Mouse (Mus musculus) heart, adult 2 months (tissue): ENCODE measurements around the gene Olfr520. TPM values are rescaled to one million over a fixed set of nuclear protein-coding genes. Genes with fewer than 3 reads are reported as not detected.

Experiments used
- DNase-seq, 2 experiments: peaks; one replicate each; pipeline ENCODE4 v3.0.0; 2021
- H3K27ac ChIP-seq: fragments of 200-600 bp; 2 replicates; pipeline ENCODE4 v1.8.1; 2022
- H3K27me3 ChIP-seq: fragments of 200-500 bp; 2 replicates; pipeline ENCODE4 v1.6.1; 2012; ENCODE audit warnings: mild to moderate bottlenecking, low read length, inconsistent platforms, mixed read lengths; ENCODE audit not compliant: control insufficient read depth, insufficient read depth
- H3K36me3 ChIP-seq: fragments of 200-500 bp; 2 replicates; pipeline ENCODE4 v1.6.1; 2012; ENCODE audit warnings: low read length, inconsistent platforms; ENCODE audit not compliant: control insufficient read depth, insufficient read depth
- H3K4me1 ChIP-seq: fragments of 200-500 bp; 2 replicates; pipeline ENCODE4 v1.6.1; 2011; ENCODE audit warnings: low read length; ENCODE audit not compliant: control insufficient read depth, insufficient read depth
- H3K4me3 ChIP-seq: fragments of 200-600 bp; 2 replicates; pipeline ENCODE4 v1.8.1; 2022
- H3K79me2 ChIP-seq: fragments of 200-500 bp; replicated peaks from 2 replicates; pipeline ENCODE4 v1.6.1; 2012; ENCODE audit warnings: mild to moderate bottlenecking, inconsistent platforms, low read length, moderate library complexity, mixed read lengths; ENCODE audit not compliant: control insufficient read depth, insufficient read depth
- H3K9ac ChIP-seq: fragments of 200-500 bp; 2 replicates; pipeline ENCODE4 v1.6.1; 2012; ENCODE audit warnings: low read depth, mild to moderate bottlenecking, control low read depth, inconsistent platforms, low read length, mixed read lengths
- CTCF ChIP-seq: fragments of 200-600 bp; IDR thresholded peaks from 2 replicates; pipeline ENCODE4 v1.8.1; 2022; ENCODE audit warnings: antibody characterized with exemption, mild to moderate bottlenecking, moderate library complexity
- EP300 ChIP-seq: fragments of 200-500 bp; IDR thresholded peaks from 2 replicates; pipeline ENCODE4 v1.6.1; 2011; ENCODE audit warnings: low read depth, low read length, control low read depth; ENCODE audit not compliant: insufficient read depth
- POLR2A ChIP-seq: fragments of 200-500 bp; IDR thresholded peaks from 2 replicates; pipeline ENCODE4 v1.6.1; 2011; ENCODE audit warnings: mild to moderate bottlenecking, low read depth, low read length, control low read depth; ENCODE audit not compliant: insufficient read depth
- WGBS: fragments of 180-500 bp; shearing (Covaris S2); methylation state at CpG from one replicate; pipeline ENCODE4 v1.1.7; 2018; 5-methylcytosine and 5-hydroxymethylcytosine counted together
- intact Hi-C: fragments of 180-260 bp; cut with DNase I; formaldehyde crosslinking; loops from one replicate; pipeline ENCODE4 v1.15.1; 2025
- polyA plus RNA-seq: library from polyadenylated mRNA; depleted of rRNA; stranded (reverse); fragments of >200 nt; gene quantifications from 2 replicates; pipeline ENCODE4 v1.2.3, GENCODE M21; 2012
- total RNA-seq, 2 experiments: library from RNA; stranded (reverse); gene quantifications; 2 replicates each; pipeline ENCODE4 v1.2.3; 2021

The Olfr520 gene
- total and polyA plus RNA-seq, 3 experiments, result not detected

- Histone ChIP-seq H3K79me2 (no peaks in the 10 kb centered on the region), H3K4me1 (peaks cover 22% of the 10 kb centered on the region), H3K27me3 (no peaks in the 10 kb centered on the region), H3K36me3 (no peaks in the 10 kb centered on the region), H3K27ac (peak overlapping the region; percentile 92), H3K9ac (no peak overlapping the region), H3K4me3 (no peak overlapping the region)
- WGBS, result 49% methylated on average over 6 of the region's 6 CpGs
- no peak for TF ChIP-seq EP300
- no peak for TF ChIP-seq CTCF
- TF ChIP-seq POLR2A, result no peak
- no peak for DNase-seq
- intact Hi-C loops, result no loop called here
These were observed 22.4 kb upstream of the Olfr520 start for GRCm38 (mm10) chr7:99707671-99708070.

DNA sequence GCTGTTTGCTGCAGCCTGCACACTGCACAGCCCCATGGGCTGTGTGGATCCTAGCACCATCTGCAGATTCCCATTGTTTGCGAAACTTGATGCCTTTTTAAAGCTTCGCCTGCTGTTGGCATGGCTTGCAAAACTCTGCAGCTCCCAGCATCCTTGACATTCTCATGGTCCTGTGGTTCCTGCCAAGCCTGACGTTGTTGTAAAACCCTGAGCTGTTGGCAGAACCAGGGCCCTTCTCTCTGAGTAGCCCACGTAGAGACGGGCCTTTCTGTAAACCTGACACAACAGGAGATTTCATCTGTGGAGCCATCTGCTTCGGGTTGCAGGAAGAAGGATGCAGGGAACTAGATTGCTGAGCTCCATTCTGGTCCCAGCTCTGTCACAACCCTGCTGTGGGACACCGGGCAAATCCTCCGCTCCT is 21.8 kb upstream of the Olfr520 start:
- TF ChIP-seq POLR2A, result no peak
- no peak for TF ChIP-seq CTCF
- no peak for TF ChIP-seq EP300
- Histone ChIP-seq H3K9ac (no peak overlapping the region), H3K79me2 (no peaks in the 10 kb centered on the region), H3K36me3 (no peaks in the 10 kb centered on the region), H3K4me1 (peaks cover 20% of the 10 kb centered on the region), H3K4me3 (no peak overlapping the region), H3K27ac (peak overlapping the region; percentile 92), H3K27me3 (no peaks in the 10 kb centered on the region)
- no peak for DNase-seq
- whole genome bisulfite sequencing, result 60% methylated on average over 8 of the region's 8 CpGs
- intact Hi-C loops, result no loop called here

GRCm38 (mm10) chr7:99708750-99709149 is 21.3 kb upstream of the Olfr520 start:
- TF ChIP-seq POLR2A (no peak), EP300 (no peak), CTCF (no peak)
- Histone ChIP-seq H3K4me3 (no peak overlapping the region), H3K27ac (no peak overlapping the region), H3K36me3 (no peaks in the 10 kb centered on the region), H3K79me2 (no peaks in the 10 kb centered on the region), H3K27me3 (no peaks in the 10 kb centered on the region), H3K9ac (no peak overlapping the region), H3K4me1 (peaks cover 20% of the 10 kb centered on the region)
- WGBS, result 76% methylated on average over 5 of the region's 5 CpGs
- intact Hi-C loops, result no loop called here
- no peak for DNase-seq

DNA sequence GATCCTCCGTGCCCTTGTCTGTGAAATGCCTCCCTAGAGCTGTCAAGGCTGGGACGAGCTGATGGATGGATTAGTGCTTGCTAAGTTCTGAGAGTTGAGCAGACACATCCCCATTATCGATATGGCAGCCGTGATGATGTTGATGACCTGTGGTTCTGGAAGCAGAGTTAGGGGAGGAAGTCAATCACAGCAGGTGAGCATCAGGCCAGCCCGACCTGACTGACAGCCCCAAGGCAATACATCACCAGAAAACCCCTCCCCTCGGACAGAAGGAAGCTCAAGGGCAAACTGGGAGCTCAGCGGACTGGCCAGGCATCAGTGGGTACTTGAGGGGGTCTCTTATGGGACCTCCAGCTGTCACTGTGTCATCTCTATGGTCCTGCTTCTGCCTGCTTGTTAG is 20.1 kb upstream of the Olfr520 start:
- intact Hi-C loops, result loop anchor here (1.0 to 10.0 kb wide), 3 partner anchors 51 to 165 kb away; no protein-coding TSS in a partner anchor
- Histone ChIP-seq H3K36me3 (no peaks in the 10 kb centered on the region), H3K79me2 (no peaks in the 10 kb centered on the region), H3K27me3 (no peaks in the 10 kb centered on the region), H3K4me1 (peaks cover 19% of the 10 kb centered on the region), H3K4me3 (no peak overlapping the region), H3K27ac (no peak overlapping the region), H3K9ac (no peak overlapping the region)
- DNase-seq, result no peak
- TF ChIP-seq EP300, result no peak
- WGBS, result 76% methylated on average over 7 of the region's 7 CpGs

DNA sequence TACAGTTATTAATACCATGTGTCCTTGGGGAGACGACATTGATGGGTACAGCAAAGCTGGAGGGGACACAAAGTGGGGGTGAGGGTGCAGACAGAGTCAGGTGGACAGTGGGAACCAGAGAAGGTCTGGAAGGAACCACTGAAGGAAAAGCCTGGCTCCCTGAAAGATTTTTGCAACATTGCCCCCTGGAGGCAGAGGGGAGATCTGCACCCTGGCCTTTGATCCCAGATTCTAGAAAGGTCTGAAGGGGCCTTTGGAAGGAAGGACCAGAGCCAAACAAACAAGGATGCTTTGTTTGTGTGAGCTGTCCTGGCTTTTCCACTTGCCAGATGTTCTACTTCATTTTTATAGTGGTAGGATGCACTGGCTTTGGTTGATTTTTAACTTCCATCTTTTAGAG is 19.6 kb upstream of the Olfr520 start:
- Histone ChIP-seq H3K9ac (no peak overlapping the region), H3K4me1 (peaks cover 17% of the 10 kb centered on the region), H3K27ac (no peak overlapping the region; the same call in 1 of the 2 replicates), H3K36me3 (no peaks in the 10 kb centered on the region), H3K4me3 (no peak overlapping the region), H3K79me2 (no peaks in the 10 kb centered on the region), H3K27me3 (no peaks in the 10 kb centered on the region)
- intact Hi-C loops, result loop anchor here (1.0 to 10.0 kb wide), 3 partner anchors 51 to 164 kb away; no protein-coding TSS in a partner anchor
- 14% methylated on average over 1 of the region's 1 CpGs for WGBS
- peak; percentile 64 to 82 for DNase-seq
- no peak for TF ChIP-seq POLR2A
- TF ChIP-seq EP300, result peak; percentile 83
- TF ChIP-seq CTCF, result 0 out of 2 replicates have a peak, but pooled peaks have one; percentile 100

DNA sequence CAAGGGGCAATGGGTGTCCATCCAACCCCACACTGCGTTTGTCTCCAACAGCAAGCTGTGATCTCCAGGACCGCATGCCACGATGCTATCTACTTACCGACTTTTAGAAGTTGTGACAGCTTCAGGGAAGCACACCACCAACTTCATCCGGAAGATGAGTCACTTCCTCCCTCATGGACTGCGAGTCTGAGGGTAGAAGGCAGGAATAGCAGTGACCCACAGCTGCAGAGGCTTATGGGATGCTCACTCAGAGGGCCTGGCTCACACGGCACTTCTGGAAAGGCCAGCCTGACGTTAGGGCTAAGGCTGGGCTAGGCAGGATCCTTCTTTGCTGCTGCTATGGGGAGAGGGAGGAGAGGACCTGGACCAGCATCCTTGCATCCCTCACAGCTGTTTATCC is 18.9 kb upstream of the Olfr520 start, which contains the start of gene Slco2b1:
Slco2b1 (minus strand) TSS at position 175 of the 400 bp plus-strand sequence.
- WGBS, result 40% methylated on average over 8 of the region's 8 CpGs
- intact Hi-C loops, result loop anchor here (2.0 to 10.0 kb wide), 2 partner anchors 88 to 164 kb away; no protein-coding TSS in a partner anchor
- H3K79me2 ChIP-seq, result no peaks in the 10 kb centered on the region
- no peak within 1 kb of the TSS for H3K4me3 ChIP-seq
- no peaks in the 10 kb centered on the region for H3K27me3 ChIP-seq
- H3K36me3 ChIP-seq, result no peaks in the 10 kb centered on the region
- TF ChIP-seq CTCF (no peak), EP300 (no peak), POLR2A (no peak)
- peaks cover 17% of the 10 kb centered on the region for H3K4me1 ChIP-seq
- H3K9ac ChIP-seq, result no peak within 1 kb of the TSS
- no peak within 1 kb of the TSS; the same call in 1 of the 2 replicates for H3K27ac ChIP-seq
- peak in 1 of 2 experiments; percentile 56 for DNase-seq

DNA sequence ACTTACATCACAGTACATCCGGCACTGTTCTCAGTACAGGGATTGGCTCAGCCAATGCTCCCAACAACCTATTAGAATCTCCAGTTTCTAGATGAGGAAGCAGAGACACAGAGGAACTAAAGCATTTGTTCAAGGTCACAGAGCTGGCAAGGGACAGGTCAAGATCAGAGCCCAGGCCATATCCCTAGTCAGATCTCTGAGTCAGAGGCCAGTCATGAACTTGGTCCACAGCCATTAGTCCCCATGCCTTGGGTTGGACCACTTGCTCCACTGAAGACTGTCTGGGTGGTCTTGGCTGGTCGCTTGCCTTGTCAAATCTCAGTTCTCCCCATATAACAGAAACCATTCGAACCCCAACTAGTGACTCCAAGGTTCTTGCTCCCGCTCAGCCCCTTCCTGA is 17.6 kb upstream of the Olfr520 start:
- WGBS, result 92% methylated on average over 4 of the region's 4 CpGs
- no peaks in the 10 kb centered on the region for H3K79me2 ChIP-seq
- intact Hi-C loops, result loop anchor here (10.0 kb wide), 1 partner anchor 162 kb away; no protein-coding TSS in a partner anchor

More for the DNA sequence above, 17.6 kb upstream of the Olfr520 start:
- H3K4me1 ChIP-seq, result peaks cover 11% of the 10 kb centered on the region
- no peak overlapping the region for H3K4me3 ChIP-seq
- no peaks in the 10 kb centered on the region for H3K36me3 ChIP-seq
- H3K27me3 ChIP-seq, result no peaks in the 10 kb centered on the region; the same call in 1 of the 2 replicates
- no peak overlapping the region for H3K27ac ChIP-seq
- no peak for DNase-seq
- no peak overlapping the region for H3K9ac ChIP-seq
- TF ChIP-seq POLR2A (no peak), EP300 (no peak), CTCF (no peak)
